27 mouse cellular contexts compared by ENCODE assay signal in genomic region chr11:99388661-99389060, GRCm38 (mm10). TPM values are rescaled to one million over a fixed set of nuclear protein-coding genes. Genes with fewer than 3 reads are reported as not detected.
DNase-seq lines count a peak whose midpoint lies in the region; ATAC-seq lines count a peak whose summit lies in the region.
"Had no signal": no experiment of that assay in that cellular context is flagged by ENCODE, and none has a peak within 500 bp of the region (broad histone marks: within the 10 kb centered on the region; RNA-seq: fewer than 3 reads in every experiment).

No protein-coding gene starts in this region.

- H3K9ac ChIP-seq in kidney, embryonic 15.5 days: no peak overlapping the region
- H3K9ac ChIP-seq: embryonic facial prominence, embryonic 12.5 days; forebrain, embryonic 12.5 days; heart, embryonic 12.5 days; hindbrain, embryonic 15.5 days had no signal

- ATAC-seq in kidney, embryonic 15.5 days (replicated peaks; ENCODE audit: low FRiP score): no peak
- ATAC-seq: forebrain, embryonic 16.5 days had no signal

- H3K27ac ChIP-seq in kidney, embryonic 15.5 days: no peak overlapping the region
- H3K27ac ChIP-seq: embryonic facial prominence, embryonic 12.5 days; forebrain, embryonic 12.5 days; hindbrain, embryonic 15.5 days had no signal

- DNase-seq in heart, adult 11 months: peak; percentile 84
- no peak for DNase-seq in heart, postnatal 10 days
- DNase-seq in kidney, adult 9 months: peak; percentile 54
- DNase-seq in kidney, postnatal 25 days: peak; percentile 31 to 39
- no peak for DNase-seq in cerebellum, postnatal 25 days
- DNase-seq in layer of hippocampus, adult 8-10 months (ENCODE audit: low spot score in 2 of 2): no peak
- DNase-seq: adrenal gland, adult 8-10 months; adrenal gland, postnatal 36 days; cerebellum, adult 2 months; cerebellum, postnatal 10 days; embryo, embryonic 11 days; gastrocnemius, postnatal 14 days; heart, postnatal 36 days had no signal

- H3K4me3 ChIP-seq in kidney, embryonic 15.5 days (replicated peaks): no peak overlapping the region
- H3K4me3 ChIP-seq: embryonic facial prominence, embryonic 12.5 days; forebrain, embryonic 12.5 days; heart, embryonic 12.5 days; hindbrain, embryonic 15.5 days had no signal

- 0 out of 2 replicates have a peak, but pooled peaks cover 10% of the 10 kb centered on the region for H3K4me1 ChIP-seq in kidney, embryonic 15.5 days
- H3K4me1 ChIP-seq: embryonic facial prominence, embryonic 12.5 days had no signal

- no peaks in the 10 kb centered on the region for H3K27me3 ChIP-seq in kidney, embryonic 15.5 days
- H3K27me3 ChIP-seq: embryonic facial prominence, embryonic 12.5 days; hindbrain, embryonic 15.5 days had no signal

- WGBS in kidney, embryonic 15.5 days: 87% methylated on average over 18 of the region's 18 CpGs

- H3K36me3 ChIP-seq in kidney, embryonic 15.5 days: no peaks in the 10 kb centered on the region
- H3K36me3 ChIP-seq: embryonic facial prominence, embryonic 12.5 days; hindbrain, embryonic 15.5 days had no signal

- intact Hi-C loops in heart, postnatal 10 days (cut with DNase I): no loop called here

- H3K9me3 ChIP-seq in kidney, embryonic 15.5 days (replicated peaks): no peaks in the 10 kb centered on the region
- H3K9me3 ChIP-seq: embryonic facial prominence, embryonic 12.5 days; forebrain, embryonic 12.5 days; heart, embryonic 12.5 days; hindbrain, embryonic 15.5 days had no signal

- H3K4me2 ChIP-seq in kidney, embryonic 15.5 days: no peak overlapping the region
- H3K4me2 ChIP-seq: embryonic facial prominence, embryonic 12.5 days; forebrain, embryonic 12.5 days; heart, embryonic 12.5 days; hindbrain, embryonic 15.5 days had no signal

RNA-seq across cellular contexts. Expression of gene Krt10, which starts 0.5 kb away (rescaled TPM):
- total RNA-seq in heart, postnatal 10 days (2021): 1 to 10 TPM; 6.8 to 9.7 TPM
- polyA plus RNA-seq in kidney, embryonic 15.5 days (2015; fragmentation: Nextera tagmentation; extraction: Ambion mirVana): 28.7 and 35.2 TPM in 2 replicates
- total RNA-seq in layer of hippocampus, adult 8-10 months (2022): 10 to 100 TPM; 10.4 to 12.6 (median 11.0) TPM

RNA-seq across cellular contexts. Expression of gene Krt28, which starts 14.0 kb away (rescaled TPM):
- total RNA-seq in heart, postnatal 10 days (2021): not detected
- 0.10 and 0.31 TPM in 2 replicates for polyA plus RNA-seq in kidney, embryonic 15.5 days (2015; fragmentation: Nextera tagmentation; extraction: Ambion mirVana)
- total RNA-seq in layer of hippocampus, adult 8-10 months (2022): under 1 TPM in 2 of 4 experiments, not detected in 2; 0.38 to 0.52 TPM
- total RNA-seq: adrenal gland, adult 8-10 months; adrenal gland, postnatal 36 days; common myeloid progenitor, adult 5-6 weeks; gastrocnemius, adult 18-20 months; gastrocnemius, postnatal 14 days; heart, adult 8-10 months; heart, postnatal 36 days had no signal
- polyA plus RNA-seq: forebrain, embryonic 16.5 days; frontal cortex, adult 2 months; gonadal fat pad, adult 2 months; heart, embryonic 16.5 days had no signal

RNA-seq across cellular contexts. Expression of gene Krt12, which starts 33.4 kb away (rescaled TPM):
- total RNA-seq in heart, postnatal 10 days (2021): not detected
- not detected in 2 replicates for polyA plus RNA-seq in kidney, embryonic 15.5 days (2015; fragmentation: Nextera tagmentation; extraction: Ambion mirVana)
- 1 to 10 TPM in 3 of 4 experiments, under 1 TPM in 1; 0.85 to 1.7 (median 1.5) TPM for total RNA-seq in layer of hippocampus, adult 8-10 months (2022)
- total RNA-seq: adrenal gland, adult 8-10 months; adrenal gland, postnatal 36 days; common myeloid progenitor, adult 5-6 weeks; gastrocnemius, adult 18-20 months; gastrocnemius, postnatal 14 days; heart, adult 8-10 months; heart, postnatal 36 days had no signal
- polyA plus RNA-seq: C2C12; cerebellum, adult 2 months; embryonic facial prominence, embryonic 12.5 days; forebrain, embryonic 12.5 days; gonadal fat pad, adult 2 months; heart, embryonic 12.5 days; heart, embryonic 16.5 days; hindbrain, embryonic 11.5 days; hindbrain, embryonic 15.5 days had no signal

RNA-seq across cellular contexts. Expression of gene Krt27, which starts 37.8 kb away (rescaled TPM):
- not detected for total RNA-seq in heart, postnatal 10 days (2021)
- not detected in 2 replicates for polyA plus RNA-seq in kidney, embryonic 15.5 days (2015; fragmentation: Nextera tagmentation; extraction: Ambion mirVana)
- total RNA-seq in layer of hippocampus, adult 8-10 months (2022): not detected
- total RNA-seq: adrenal gland, adult 8-10 months; adrenal gland, postnatal 36 days; common myeloid progenitor, adult 5-6 weeks; gastrocnemius, adult 18-20 months; gastrocnemius, postnatal 14 days; heart, adult 8-10 months; heart, postnatal 36 days had no signal
- polyA plus RNA-seq: C2C12; cerebellum, adult 2 months; embryonic facial prominence, embryonic 12.5 days; forebrain, embryonic 12.5 days; forebrain, embryonic 16.5 days; frontal cortex, adult 2 months; gonadal fat pad, adult 2 months; heart, embryonic 12.5 days; heart, embryonic 16.5 days; hindbrain, embryonic 11.5 days had no signal

RNA-seq across cellular contexts. Expression of gene Krt20, which starts 49.3 kb away (rescaled TPM):
- under 1 TPM; 0.26 to 0.30 TPM for total RNA-seq in heart, postnatal 10 days (2021)
- 1.2 and 1.7 TPM in 2 replicates for polyA plus RNA-seq in kidney, embryonic 15.5 days (2015; fragmentation: Nextera tagmentation; extraction: Ambion mirVana)
- total RNA-seq in layer of hippocampus, adult 8-10 months (2022): not detected
- total RNA-seq: common myeloid progenitor, adult 5-6 weeks; heart, adult 8-10 months; heart, postnatal 36 days had no signal
- polyA plus RNA-seq: C2C12; cerebellum, adult 2 months; forebrain, embryonic 16.5 days had no signal

Comparison
In these comparisons a context has a peak if more than half of its experiments do, and no peak if none do; other contexts are left out.
1. DNase-seq: peak in heart, adult 11 months (single experiment), kidney, adult 9 months (single experiment) and kidney, postnatal 25 days (2 of 2); none in heart, postnatal 10 days (0 of 2), cerebellum, postnatal 25 days (0 of 2) and layer of hippocampus, adult 8-10 months (0 of 2).